Mouse (Mus musculus) layer of hippocampus, adult 18-20 months (tissue): Measurements from ENCODE around the gene Btrc. TPM values are rescaled to one million over a fixed set of nuclear protein-coding genes. Genes with fewer than 3 reads are reported as not detected.
"Not testable (repeated sequence)": the region's sequence is repeated elsewhere in the genome, so short reads cannot be mapped to it uniquely, and the experiment has no call there.

Source experiments
- DNase-seq, 2 experiments: peaks; one replicate each; pipeline ENCODE4 v3.0.0; 2022; ENCODE audit warnings: low spot score in 2 of 2
- total RNA-seq, 2 experiments: library from RNA; stranded (reverse); gene quantifications; 2 replicates each; pipeline ENCODE4 v1.2.3; 2021

Gene Btrc
- total RNA-seq, 2 experiments from 2014 or later, result 99.8 to 104 TPM

- no peak for DNase-seq
Measured at GRCm38 (mm10) chr19:45529294-45529693, 165.8 kb downstream of the Btrc start.

GRCm38 (mm10) chr19:45530200-45530995, 166.9 kb downstream of the Btrc start:
- DNase-seq, result no peak

- DNase-seq, result no peak
Measured at GRCm38 (mm10) chr19:45531554-45531953, 168.0 kb downstream of the Btrc start.

- no peak for DNase-seq
Measured at GRCm38 (mm10) chr19:45533617-45534016, 170.1 kb downstream of the Btrc start.

- no peak for DNase-seq
Measured at GRCm38 (mm10) chr19:45535214-45535735, 171.7 kb downstream of the Btrc start.

GRCm38 (mm10) chr19:45535929-45536328, 172.4 kb downstream of the Btrc start:
- no peak for DNase-seq

GRCm38 (mm10) chr19:45537505-45537904, 174.0 kb downstream of the Btrc start:
- DNase-seq, result no peak

GRCm38 (mm10) chr19:45540657-45541408, 177.3 kb downstream of the Btrc start:
- peak in 1 of 2 experiments; percentile 43 for DNase-seq

GRCm38 (mm10) chr19:45541409-45542041, 178.0 kb downstream of the Btrc start:
- DNase-seq, result peak in 1 of 2 experiments; percentile 67

- no peak for DNase-seq
Measured at GRCm38 (mm10) chr19:45542061-45542460, 178.5 kb downstream of the Btrc start.

GRCm38 (mm10) chr19:45544152-45544924, 180.8 kb downstream of the Btrc start:
- DNase-seq, result no peak

- DNase-seq, result peak; percentile 66 to 86
Measured at GRCm38 (mm10) chr19:45544925-45545321, 181.4 kb downstream of the Btrc start.

- not testable (repeated sequence) for DNase-seq
Measured at GRCm38 (mm10) chr19:45548196-45548595, 184.7 kb downstream of the Btrc start.

GRCm38 (mm10) chr19:45549128-45549915, 185.8 kb downstream of the Btrc start:
- no peak for DNase-seq

- no peak for DNase-seq
Measured at GRCm38 (mm10) chr19:45549948-45550347, 186.4 kb downstream of the Btrc start.

GRCm38 (mm10) chr19:45552187-45552586, 188.7 kb downstream of the Btrc start:
- DNase-seq, result no peak

- no peak for DNase-seq
Measured at GRCm38 (mm10) chr19:45554136-45554535, 190.6 kb downstream of the Btrc start.

GRCm38 (mm10) chr19:45560153-45560890, 196.8 kb downstream of the Btrc start, which contains the start of the genes Poll and Gm17018:
TSS of gene Poll (minus strand) at chr19:45560531.
TSS of gene Gm17018 (plus strand) at chr19:45560615.
- DNase-seq, result peak; percentile 82
